Mouse (Mus musculus) left cerebral cortex, postnatal 36 days (tissue): Measurements from ENCODE around the gene Tmtc1. TPM values are rescaled to one million over a fixed set of nuclear protein-coding genes. Genes with fewer than 3 reads are reported as not detected.
A peak's percentile ranks its signal among the peaks of the same experiment; 100 is the strongest.

Experiments
- DNase-seq, 2 experiments: peaks; one replicate each; pipeline ENCODE4 v3.0.0; 2021 to 2022; ENCODE audit warnings: low spot score in 2 of 2, mixed read lengths in 1 of 2
- intact Hi-C: fragments of 180-260 bp; cut with DNase I; formaldehyde crosslinking; loops from one replicate; pipeline ENCODE4 v1.15.1; 2025
- total RNA-seq, 2 experiments: library from RNA; stranded (reverse); gene quantifications; 2 replicates each; pipeline ENCODE4 v1.2.3; 2021

The Tmtc1 gene
- total RNA-seq, 2 experiments from 2014 or later: 53.3 to 57.4 TPM

DNA sequence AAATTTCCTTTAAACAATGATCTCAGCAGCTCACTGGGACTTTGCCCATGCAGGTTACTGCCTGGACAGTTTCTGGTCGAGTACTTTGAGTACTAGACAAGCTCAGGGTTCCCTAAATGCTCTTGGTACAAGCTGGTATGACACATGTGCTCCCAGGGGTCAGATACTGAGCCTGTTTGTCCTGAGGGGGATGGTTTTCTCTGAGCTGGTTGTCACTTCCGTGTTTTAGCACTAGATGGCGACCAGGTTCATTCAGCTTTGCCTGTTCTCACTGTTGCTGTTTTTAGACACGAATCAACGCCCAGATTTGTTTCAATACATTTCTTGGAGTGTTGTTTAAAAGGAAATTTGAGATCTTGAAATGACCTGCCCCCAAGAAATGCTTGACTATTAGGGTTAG, 229.4 kb downstream of the Tmtc1 start:
- intact Hi-C loops: loop anchor here (5.0 to 10.0 kb wide), 3 partner anchors 540 to 700 kb away; partner anchors contain the start of gene Ipo8
- DNase-seq: peak in 1 of 2 experiments; percentile 43

DNA sequence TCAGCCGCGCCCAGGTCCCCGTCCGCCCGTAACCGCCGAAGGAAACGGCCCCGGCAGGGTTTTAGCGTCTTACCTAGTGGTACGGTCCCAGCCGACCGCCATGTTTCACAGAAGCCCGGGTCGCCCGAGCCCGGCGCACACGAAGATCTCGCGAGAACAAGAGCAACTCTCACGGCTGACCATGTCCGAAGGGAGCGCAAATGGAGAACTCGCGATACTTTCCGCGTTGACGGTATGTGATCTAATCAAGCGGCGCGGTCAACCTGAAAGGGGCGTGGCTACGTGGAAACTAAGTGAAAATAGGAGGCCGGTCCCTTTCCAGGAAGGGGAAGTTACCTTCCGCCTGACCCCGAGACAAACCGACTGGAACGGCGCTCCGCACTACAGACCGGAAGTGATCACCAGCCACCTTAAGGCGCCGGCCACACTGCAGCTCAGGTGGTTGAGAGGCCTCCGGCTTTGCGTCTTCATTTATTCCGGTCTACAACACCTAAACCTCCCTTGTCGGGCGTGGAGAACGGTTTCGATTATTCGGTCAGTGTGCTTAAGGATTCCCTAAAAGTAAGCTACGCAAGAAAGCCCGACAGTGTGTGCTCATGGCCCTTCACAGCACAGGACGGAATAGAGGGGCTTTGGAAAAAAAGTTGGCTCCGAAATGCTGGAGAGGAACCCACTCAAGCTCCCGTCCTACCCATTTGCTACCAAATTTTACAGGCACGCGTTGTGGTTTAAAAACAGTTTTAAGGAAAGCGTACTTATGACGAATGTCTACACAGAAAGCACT, 232.1 kb downstream of the Tmtc1 start, which contains the start of gene Ergic2:
TSS of gene Ergic2 (minus strand) at position 478 of the 784 bp plus-strand sequence.
- peak; percentile 97 to 99 for DNase-seq
- intact Hi-C loops: loop anchor here (5.0 to 10.0 kb wide), 3 partner anchors 543 to 703 kb away; partner anchors contain the start of gene Ipo8

DNA sequence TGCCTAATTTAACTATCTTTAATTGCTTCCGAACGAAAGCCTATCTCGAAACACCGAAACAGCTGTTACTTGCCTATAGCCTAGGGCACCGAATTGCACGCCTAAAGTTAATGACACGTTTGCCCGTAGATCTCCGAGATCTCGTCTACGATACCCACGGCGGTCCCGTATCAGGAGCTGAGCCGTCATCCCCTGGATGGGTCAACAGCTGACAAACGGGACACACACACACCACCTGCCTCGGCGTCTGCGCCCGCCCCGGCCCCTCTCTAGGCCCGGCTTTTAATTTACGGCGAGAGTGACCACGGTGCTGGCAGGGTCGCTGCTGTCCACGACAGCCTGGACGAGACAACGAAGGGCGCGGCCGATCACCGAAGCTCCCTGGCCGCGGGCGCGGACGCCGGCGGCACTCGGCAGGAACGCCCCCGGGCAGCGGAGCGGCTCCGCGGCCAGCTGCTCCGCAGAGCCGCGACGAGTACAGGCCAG, 232.8 kb downstream of the Tmtc1 start:
- no peak for DNase-seq
- intact Hi-C loops: loop anchor here (5.0 to 10.0 kb wide), 3 partner anchors 543 to 703 kb away; partner anchors contain the start of gene Ipo8

DNA sequence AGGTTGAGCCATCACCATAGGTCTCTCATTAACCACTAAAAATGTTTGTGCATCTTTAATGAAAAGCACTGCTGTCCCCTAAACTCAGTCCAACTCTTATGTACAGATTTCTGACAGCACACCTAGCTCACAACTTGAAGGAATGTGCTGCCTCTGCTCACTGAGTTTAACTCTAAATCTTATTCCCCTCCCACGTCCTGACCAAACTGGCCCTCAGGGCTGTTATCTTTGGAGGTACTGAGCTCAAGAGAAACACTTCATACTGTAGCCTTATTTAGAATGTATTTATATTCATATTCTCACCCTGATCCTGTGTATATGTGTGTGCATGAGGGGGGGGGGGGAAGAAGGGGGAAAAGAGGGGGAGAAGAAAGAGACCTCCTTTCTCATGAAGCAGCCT, 236.7 kb downstream of the Tmtc1 start:
- intact Hi-C loops: loop anchor here (10.0 kb wide), 1 partner anchor 1097 kb away; the partner anchor contains the start of gene Resf1
- DNase-seq: no peak

GRCm38 (mm10) chr6:148205134-148205533, 239.1 kb downstream of the Tmtc1 start:
- intact Hi-C loops: loop anchor here (10.0 kb wide), 1 partner anchor 1100 kb away; the partner anchor contains the start of gene Resf1
- DNase-seq: no peak

DNA sequence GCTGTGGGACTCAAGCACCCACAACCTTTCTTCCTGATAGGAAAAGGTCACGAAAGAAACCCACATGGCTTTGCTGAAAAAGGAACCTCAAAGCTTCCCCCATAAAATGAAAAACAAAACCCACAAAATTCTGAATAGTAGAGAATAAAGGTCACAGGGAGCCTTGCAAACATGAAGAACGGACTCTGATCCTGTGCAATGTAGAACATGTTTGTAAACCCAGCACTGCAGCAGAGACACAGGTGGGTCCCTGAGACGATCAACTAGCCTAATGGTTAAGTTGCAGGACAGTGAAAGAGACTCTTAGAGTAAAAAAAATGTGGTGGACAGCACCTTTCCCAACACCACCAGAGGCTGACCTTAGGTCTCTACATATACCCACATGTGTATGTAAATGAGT, 244.5 kb downstream of the Tmtc1 start:
- DNase-seq: no peak
- intact Hi-C loops: loop anchor here (10.0 kb wide), 1 partner anchor 1105 kb away; the partner anchor contains the start of gene Resf1

- no peak for DNase-seq
- intact Hi-C loops: no loop called here
Measured at GRCm38 (mm10) chr6:148199177-148199576, 245.0 kb downstream of the Tmtc1 start.

- DNase-seq: no peak
- intact Hi-C loops: no loop called here
Measured at GRCm38 (mm10) chr6:148193972-148194701, 250.1 kb downstream of the Tmtc1 start.

- intact Hi-C loops: no loop called here
- no peak for DNase-seq
Measured at GRCm38 (mm10) chr6:148185694-148186093, 258.5 kb downstream of the Tmtc1 start.

Other genes with a start within 250 kb of the Tmtc1 start
- gene Ergic2, start 232.0 kb downstream of the Tmtc1 start, total RNA-seq: 10 to 100 TPM; 68.3 to 75.3 TPM